Mouse (Mus musculus): ENCODE results near the gene S1pr3.

DNA sequence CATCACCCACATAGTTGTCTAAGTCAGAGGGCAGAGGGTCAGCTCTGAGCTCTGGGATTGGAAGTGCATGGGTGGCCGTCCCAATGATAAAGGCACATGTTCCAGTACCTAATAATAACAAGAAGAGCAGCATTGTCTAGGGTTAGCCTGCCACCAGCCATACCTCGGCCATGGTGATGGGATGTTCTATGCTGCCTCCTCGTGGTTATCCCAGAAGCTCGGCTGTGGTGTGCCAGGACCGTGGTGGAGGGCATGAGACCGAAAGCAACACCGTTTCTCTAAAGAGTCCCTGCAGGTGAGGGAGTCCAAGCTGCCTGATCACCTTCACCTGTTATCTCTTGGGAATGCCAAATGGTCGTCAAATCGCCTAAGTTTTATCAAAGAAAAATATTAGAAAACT lies 15.2 kb downstream of the S1pr3 start:
- TF ChIP-seq CTCF (IDR thresholded peaks at IDR 0.05; ENCODE audit: extremely low read depth, insufficient read depth, insufficient read length, insufficient replicate concordance): no peak
- TF ChIP-seq POLR2A (IDR thresholded peaks at IDR 0.05; ENCODE audit: low read depth, low read length): no peak
